Mouse (Mus musculus) spleen, postnatal 10 days (tissue): Measurements from ENCODE around the gene Snx12.
"Not testable (repeated sequence)": the region's sequence is repeated elsewhere in the genome, so short reads cannot be mapped to it uniquely, and the experiment has no call there.

ENCODE experiments used
- DNase-seq, 2 experiments: peaks; one replicate each; pipeline ENCODE4 v3.0.0; 2021 to 2022; ENCODE audit warnings: low spot score in 2 of 2

Snx12 gene

GRCm38 (mm10) chrX:101131992-101132791 is 90.2 kb downstream of the Snx12 start:
- DNase-seq: peak; percentile 13 to 22

- DNase-seq: peak; percentile 56 to 80
These were observed 91.4 kb downstream of the Snx12 start for GRCm38 (mm10) chrX:101131001-101131400.

GRCm38 (mm10) chrX:101128559-101128958 is 93.8 kb downstream of the Snx12 start:
- DNase-seq: no peak

- no peak for DNase-seq
These were observed 95.4 kb downstream of the Snx12 start for GRCm38 (mm10) chrX:101126977-101127376.

- no peak for DNase-seq
These were observed 95.8 kb downstream of the Snx12 start for GRCm38 (mm10) chrX:101126474-101126955.

- DNase-seq: no peak
These were observed 101.8 kb downstream of the Snx12 start for GRCm38 (mm10) chrX:101120546-101120945.

- DNase-seq: no peak
These were observed 136.4 kb downstream of the Snx12 start, which contains the start of gene Slc7a3 for GRCm38 (mm10) chrX:101085920-101086319. Slc7a3 (minus strand) TSS chrX:101086020.

- not testable (repeated sequence) for DNase-seq
These were observed 137.2 kb downstream of the Snx12 start for GRCm38 (mm10) chrX:101085211-101085610.

GRCm38 (mm10) chrX:101084192-101084591 is 138.2 kb downstream of the Snx12 start:
- DNase-seq: no peak

GRCm38 (mm10) chrX:101065245-101065644 is 157.1 kb downstream of the Snx12 start:
- DNase-seq: no peak

GRCm38 (mm10) chrX:101063503-101063902 is 158.9 kb downstream of the Snx12 start:
- DNase-seq: no peak

- DNase-seq: no peak
These were observed 162.8 kb downstream of the Snx12 start, which contains the start of gene Tex11 for GRCm38 (mm10) chrX:101059541-101059940. Tex11 (minus strand) TSS chrX:101059667.
